Mouse (Mus musculus) kidney, adult 2 months (tissue): Measurements from ENCODE around the gene Tgfbi.

Experiments
- CTCF ChIP-seq: fragments of 200-500 bp; conservative IDR thresholded peaks from 2 replicates; pipeline ENCODE4 v1.5.1; 2011; ENCODE audit warnings: low read depth, mild to moderate bottlenecking, control low read depth, low read length, moderate library complexity, mixed read lengths; ENCODE audit not compliant: insufficient read depth, insufficient read length
- POLR2A ChIP-seq: fragments of 200-500 bp; IDR thresholded peaks from one replicate; pipeline ENCODE4 v1.6.1; 2011; ENCODE audit warnings: low read depth, low read length, control low read depth

GRCm38 (mm10) chr13:56658931-56659330, 49.6 kb downstream of the Tgfbi start:
- TF ChIP-seq CTCF (no peak), POLR2A (no peak)
